Mouse (Mus musculus): ENCODE data around the gene Gas6. TPM values are rescaled to one million over a fixed set of nuclear protein-coding genes. Genes with fewer than 3 reads are reported as not detected.

The Gas6 gene
- total RNA-seq, 1 experiment from 2014 or later: 166 TPM

Other genes starting within 250 kb of the Gas6 start
- 1.4 and 1.7 TPM in 2 replicates for gene Adprhl1, start 240.3 kb downstream of the Gas6 start, total RNA-seq (2021)
- gene Dcun1d2, start 206.4 kb downstream of the Gas6 start, total RNA-seq (2021): 29.1 and 36.5 TPM in 2 replicates
- gene Tmco3, start 206.3 kb downstream of the Gas6 start, total RNA-seq (2021): 24.8 and 32.5 TPM in 2 replicates
- gene Tfdp1, start 155.7 kb downstream of the Gas6 start, total RNA-seq (2021): 56.6 and 63.8 TPM in 2 replicates
- not detected in 2 replicates for gene Atp4b, start 97.7 kb downstream of the Gas6 start, total RNA-seq (2021)
- gene Grk1, start 89.4 kb downstream of the Gas6 start, total RNA-seq (2021): not detected in 2 replicates
- gene Tmem255b, start 59.3 kb downstream of the Gas6 start, total RNA-seq (2021): 1.8 TPM in 1 of 2 replicates, not detected in the other
- not detected in 2 replicates for gene 1700029H14Rik, start 68.0 kb upstream of the Gas6 start, total RNA-seq (2021)
- 39.2 and 63.9 TPM in 2 replicates for gene Rasa3, start 183.1 kb upstream of the Gas6 start, total RNA-seq (2021)
- not detected in 2 replicates for gene Cfap97d2, start 211.4 kb upstream of the Gas6 start, total RNA-seq (2021)

Measured in adrenal gland, postnatal 25 days (tissue).